Mouse (Mus musculus) forebrain, embryonic 16.5 days (tissue): ENCODE measurements around the gene Iyd. TPM values are rescaled to one million over a fixed set of nuclear protein-coding genes. Genes with fewer than 3 reads are reported as not detected.

Experiments used
- ATAC-seq: fragments of 200-750 bp; cut with Nextera tagmentation; 2 replicates; pipeline ENCODE4 v1.8.0; 2017; ENCODE audit warnings: mild to moderate bottlenecking, moderate library complexity
- H3K27ac ChIP-seq: fragments of 300-500 bp; sonication (generic); 2 replicates; pipeline ENCODE4 v1.5.1; 2014; ENCODE audit warnings: low read length, control low read depth
- H3K27me3 ChIP-seq: fragments of 300-500 bp; sonication (generic); replicated peaks from 2 replicates; pipeline ENCODE4 v1.6.1; 2014; ENCODE audit warnings: low read length; ENCODE audit not compliant: control insufficient read depth, insufficient read depth
- H3K36me3 ChIP-seq: fragments of 300-500 bp; sonication (generic); 2 replicates; pipeline ENCODE4 v1.6.1; 2014; ENCODE audit not compliant: control insufficient read depth, insufficient read depth
- H3K4me1 ChIP-seq: fragments of 300-500 bp; sonication (generic); replicated peaks from 2 replicates; pipeline ENCODE4 v1.6.1; 2014; ENCODE audit warnings: low read length; ENCODE audit not compliant: control insufficient read depth, insufficient read depth
- H3K4me2 ChIP-seq: fragments of 300-500 bp; sonication (generic); 2 replicates; pipeline ENCODE4 v1.6.1; 2014; ENCODE audit warnings: mild to moderate bottlenecking, low read length, control low read depth
- H3K4me3 ChIP-seq: fragments of 300-500 bp; sonication (generic); replicated peaks from 2 replicates; pipeline ENCODE4 v1.5.1; 2014; ENCODE audit warnings: mild to moderate bottlenecking, low read length, control low read depth
- H3K9ac ChIP-seq: fragments of 300-500 bp; sonication (generic); replicated peaks from 2 replicates; pipeline ENCODE4 v1.6.1; 2014; ENCODE audit warnings: low read depth, low read length, control low read depth
- H3K9me3 ChIP-seq: fragments of 300-500 bp; sonication (generic); 2 replicates; pipeline ENCODE4 v1.6.1; 2016; ENCODE audit warnings: low read length; ENCODE audit not compliant: control insufficient read depth
- WGBS: fragments of 180-500 bp; shearing (Covaris S2); extraction: QIAGEN DNeasy Blood & Tissue Kit; methylation state at CpG from one replicate; pipeline ENCODE4 v1.1.7; 2014; 5-methylcytosine and 5-hydroxymethylcytosine counted together
- polyA plus RNA-seq: library from polyadenylated mRNA; unstranded; fragments of >200 nt; fragmentation: Nextera tagmentation; extraction: Ambion mirVana; gene quantifications from 2 replicates; pipeline ENCODE4 v1.2.1, GENCODE M21; 2015

Gene Iyd
- polyA plus RNA-seq, 1 experiment from 2014 or later = 0.22 TPM

DNA sequence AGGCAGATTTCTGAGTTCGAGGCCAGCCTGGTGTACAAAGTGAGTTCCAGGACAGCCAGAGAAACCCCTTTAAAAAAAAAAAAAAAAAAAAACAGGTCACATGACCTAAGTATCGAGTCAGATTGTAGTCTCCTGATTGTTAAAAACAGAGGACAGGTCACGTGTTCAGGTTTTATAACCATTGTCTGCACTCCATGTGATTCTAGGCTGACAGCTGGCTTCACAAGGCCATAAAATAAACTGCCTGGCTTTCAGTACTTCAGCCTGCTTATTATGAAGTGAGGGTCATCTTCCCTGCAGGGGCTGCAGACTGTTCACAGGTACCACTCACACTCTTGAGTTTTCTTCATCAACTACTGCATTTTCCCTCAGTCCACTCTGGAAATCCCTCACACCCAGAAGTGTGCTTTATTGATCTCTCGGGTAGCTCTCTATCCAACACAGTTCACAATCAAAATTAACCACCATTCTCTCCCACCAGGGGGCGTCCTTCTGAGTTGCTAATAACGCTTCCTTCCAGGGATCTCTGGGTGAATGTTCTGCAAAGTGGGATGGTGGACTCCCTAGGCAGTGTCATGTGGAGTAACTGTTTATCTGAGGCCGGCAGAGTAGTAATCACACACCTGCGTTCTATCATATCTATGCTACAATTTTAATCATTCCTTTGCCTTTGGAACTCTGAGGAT lies 27.3 kb upstream of the Iyd start:
- Histone ChIP-seq H3K4me1 (peaks cover 16% of the 10 kb centered on the region), H3K27ac (no peak overlapping the region), H3K9me3 (no peaks in the 10 kb centered on the region), H3K4me3 (no peak overlapping the region), H3K4me2 (no peak overlapping the region), H3K36me3 (no peaks in the 10 kb centered on the region), H3K9ac (no peak overlapping the region), H3K27me3 (no peaks in the 10 kb centered on the region)
- ATAC-seq = no peak
- WGBS = 75% methylated on average over 8 of the region's 8 CpGs

DNA sequence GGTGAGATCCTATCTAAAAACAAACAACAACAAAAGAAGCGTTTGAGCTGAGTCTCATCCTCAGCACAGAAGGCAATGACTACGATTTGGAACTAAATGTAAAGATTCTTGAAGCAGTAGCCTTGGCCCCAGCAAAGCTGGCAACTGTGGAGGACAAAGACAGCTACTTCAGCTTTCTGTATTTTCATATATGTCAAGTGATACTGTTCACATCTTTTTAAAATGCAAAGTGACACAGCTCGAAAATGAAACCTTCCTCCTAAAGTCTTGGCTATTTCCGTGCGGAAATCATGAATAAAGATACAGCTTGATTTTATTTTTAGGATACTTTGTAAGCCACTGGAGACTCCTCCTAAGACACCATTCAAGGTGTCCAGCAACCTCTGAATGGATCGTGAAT lies 26.1 kb upstream of the Iyd start:
- Histone ChIP-seq H3K36me3 (no peaks in the 10 kb centered on the region), H3K9me3 (no peaks in the 10 kb centered on the region), H3K4me2 (no peak overlapping the region), H3K4me1 (peaks cover 10% of the 10 kb centered on the region), H3K4me3 (no peak overlapping the region), H3K9ac (no peak overlapping the region), H3K27ac (peak overlapping the region; percentile 41; the same call in 1 of the 2 replicates), H3K27me3 (no peaks in the 10 kb centered on the region)
- ATAC-seq = no peak
- WGBS = 60% methylated on average over 6 of the region's 6 CpGs

DNA sequence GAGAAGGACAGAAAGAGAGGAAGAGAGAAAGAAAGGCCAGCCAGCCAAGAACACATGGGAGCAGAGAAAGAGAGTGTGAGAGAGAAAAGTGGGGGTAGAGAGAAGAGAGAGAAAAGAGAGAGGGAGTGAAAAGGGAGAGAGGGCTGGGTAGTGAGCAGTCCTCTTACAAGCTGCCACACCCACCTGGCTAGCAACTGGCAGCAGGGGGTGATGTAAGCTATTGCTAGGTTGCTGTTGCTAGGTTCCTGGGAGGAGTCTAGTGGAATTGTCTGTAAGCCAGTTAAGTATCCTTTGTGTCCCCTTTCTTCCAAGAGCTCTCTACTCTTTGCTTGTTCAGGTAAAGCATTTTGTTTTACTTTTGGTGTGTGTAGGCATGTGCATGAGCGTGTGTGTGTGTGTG lies 25.4 kb upstream of the Iyd start:
- no peaks in the 10 kb centered on the region for H3K36me3 ChIP-seq
- 69% methylated on average over 1 of the region's 1 CpGs for WGBS
- H3K4me2 ChIP-seq = no peak overlapping the region
- no peak overlapping the region for H3K9ac ChIP-seq
- H3K27me3 ChIP-seq = no peaks in the 10 kb centered on the region
- peaks cover 8% of the 10 kb centered on the region for H3K4me1 ChIP-seq
- peak; percentile 47 for ATAC-seq
- no peaks in the 10 kb centered on the region for H3K9me3 ChIP-seq
- H3K4me3 ChIP-seq = no peak overlapping the region
- H3K27ac ChIP-seq = peak overlapping the region; percentile 47; the same call in 1 of the 2 replicates

DNA sequence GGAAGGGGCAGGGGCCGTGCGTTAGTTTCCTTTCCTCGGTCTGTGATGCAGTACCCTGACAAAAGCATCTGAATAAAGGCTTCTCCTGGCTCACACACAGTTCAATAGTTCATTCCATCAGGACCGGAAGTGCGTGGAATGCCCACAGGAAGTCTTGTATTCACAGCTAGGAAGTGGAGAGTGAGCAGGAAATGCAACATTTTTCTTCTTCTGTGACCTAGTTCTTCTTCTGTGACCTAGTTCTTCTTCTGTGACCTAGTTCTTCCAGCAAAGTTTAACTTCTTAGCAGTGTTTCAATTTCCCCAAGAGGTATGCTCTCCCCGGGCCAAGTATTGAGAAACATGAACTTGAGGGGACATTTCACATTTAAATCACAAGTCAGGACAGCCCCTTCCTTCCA lies 23.6 kb upstream of the Iyd start:
- peaks cover 2% of the 10 kb centered on the region; the same call in 1 of the 2 replicates for H3K4me1 ChIP-seq
- no peak overlapping the region for H3K27ac ChIP-seq
- 78% methylated on average over 6 of the region's 6 CpGs for WGBS
- no peak for ATAC-seq
- H3K4me3 ChIP-seq = no peak overlapping the region
- H3K27me3 ChIP-seq = no peaks in the 10 kb centered on the region
- no peak overlapping the region for H3K9ac ChIP-seq
- no peaks in the 10 kb centered on the region for H3K36me3 ChIP-seq
- no peak overlapping the region for H3K4me2 ChIP-seq
- H3K9me3 ChIP-seq = no peaks in the 10 kb centered on the region

DNA sequence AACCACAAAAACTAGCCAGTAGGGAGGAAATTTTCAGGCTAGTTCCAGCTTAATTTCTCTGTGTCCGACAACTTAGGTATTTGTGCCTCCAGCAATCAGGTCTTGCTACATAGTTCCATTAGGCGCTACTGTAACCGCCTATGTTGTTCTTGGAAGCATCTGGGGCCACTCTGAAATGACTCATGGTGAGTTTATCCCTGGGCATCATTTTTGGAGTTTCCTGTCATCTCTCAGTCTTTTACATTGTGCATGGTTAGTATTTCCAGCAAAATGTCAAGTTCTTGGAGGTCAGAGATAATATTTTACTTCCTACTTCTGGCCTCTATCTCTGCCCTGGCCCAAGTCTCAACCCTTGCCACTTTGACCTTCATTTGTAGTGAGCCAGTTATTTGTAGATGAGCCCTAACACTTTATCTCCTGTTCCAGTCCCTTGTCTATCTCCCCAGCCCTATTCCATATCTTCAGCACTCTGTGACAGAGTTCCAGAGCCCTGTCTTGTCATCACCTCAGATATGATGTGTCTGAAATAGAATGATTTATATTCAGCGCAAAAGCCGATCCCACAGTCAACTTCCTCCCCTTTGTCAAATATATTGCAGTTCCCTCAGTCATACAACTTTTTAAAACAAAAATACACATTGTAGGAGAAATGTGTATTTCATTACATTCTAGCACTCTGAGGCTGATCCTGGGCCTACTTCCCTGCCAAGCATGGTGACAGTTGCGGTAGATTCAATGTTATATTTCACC lies 16.8 kb upstream of the Iyd start:
- WGBS = 89% methylated on average over 6 of the region's 6 CpGs
- Histone ChIP-seq H3K4me2 (no peak overlapping the region), H3K36me3 (no peaks in the 10 kb centered on the region), H3K9me3 (no peaks in the 10 kb centered on the region), H3K27ac (no peak overlapping the region), H3K9ac (no peak overlapping the region), H3K4me3 (no peak overlapping the region), H3K27me3 (no peaks in the 10 kb centered on the region), H3K4me1 (no peaks in the 10 kb centered on the region)
- ATAC-seq = no peak

DNA sequence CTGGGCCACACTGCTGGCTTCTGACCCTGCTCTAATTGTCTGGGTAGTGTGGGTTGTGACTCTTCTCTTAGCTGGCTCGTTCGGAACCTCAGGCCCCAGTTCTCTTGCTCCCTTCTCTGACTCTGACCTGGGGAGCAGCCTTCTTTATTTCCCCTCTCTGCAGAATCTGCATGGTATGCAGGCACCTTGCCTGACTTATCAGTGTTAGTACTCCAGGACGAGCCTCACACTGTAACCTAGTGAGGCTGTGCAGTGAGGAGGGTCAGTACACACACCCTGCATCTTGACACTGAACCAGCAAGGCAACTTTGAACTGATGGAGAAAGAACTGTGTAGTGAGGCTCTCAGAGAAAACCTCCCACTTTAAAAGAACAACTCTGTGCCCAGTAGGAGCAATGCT lies 15.5 kb upstream of the Iyd start:
- no peaks in the 10 kb centered on the region for H3K4me1 ChIP-seq
- no peaks in the 10 kb centered on the region for H3K27me3 ChIP-seq
- no peaks in the 10 kb centered on the region for H3K9me3 ChIP-seq
- H3K27ac ChIP-seq = no peak overlapping the region
- H3K4me2 ChIP-seq = no peak overlapping the region
- ATAC-seq = no peak
- H3K9ac ChIP-seq = no peak overlapping the region
- H3K4me3 ChIP-seq = no peak overlapping the region
- 78% methylated on average over 3 of the region's 3 CpGs for WGBS
- no peaks in the 10 kb centered on the region for H3K36me3 ChIP-seq

DNA sequence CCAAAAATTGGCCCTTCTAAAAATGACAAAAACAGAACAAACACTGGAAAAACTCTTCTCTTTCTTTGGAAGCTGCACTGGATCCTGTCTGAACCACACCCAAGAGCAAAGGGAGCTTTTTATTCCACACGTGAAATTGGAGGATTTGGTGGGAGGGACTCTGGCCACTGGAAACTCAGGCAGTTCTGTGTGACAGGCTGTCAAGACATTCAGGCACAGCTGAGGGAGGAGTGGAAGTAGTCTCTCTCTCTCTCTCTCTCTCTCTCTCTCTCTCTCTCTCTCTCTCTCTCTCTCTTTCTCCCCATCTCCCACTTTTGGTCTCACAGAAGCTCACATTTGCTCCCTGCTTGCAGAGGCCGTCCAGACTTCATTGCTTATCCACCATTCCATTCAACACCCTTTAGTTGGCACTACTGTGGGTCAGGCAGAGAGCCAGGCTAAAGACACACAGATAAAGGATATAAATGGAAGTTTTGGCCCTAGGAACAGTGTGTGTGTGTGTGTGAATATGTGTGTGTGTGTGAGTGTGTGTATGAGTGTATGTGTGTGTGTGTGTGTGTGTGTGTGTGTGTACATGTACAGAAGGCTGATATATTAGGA lies 14.5 kb upstream of the Iyd start:
- no peak for ATAC-seq
- Histone ChIP-seq H3K4me1 (no peaks in the 10 kb centered on the region), H3K27me3 (no peaks in the 10 kb centered on the region), H3K4me3 (no peak overlapping the region), H3K9ac (no peak overlapping the region), H3K9me3 (no peaks in the 10 kb centered on the region), H3K36me3 (no peaks in the 10 kb centered on the region), H3K27ac (no peak overlapping the region), H3K4me2 (no peak overlapping the region)
- 5% methylated on average over 2 of the region's 2 CpGs for WGBS

DNA sequence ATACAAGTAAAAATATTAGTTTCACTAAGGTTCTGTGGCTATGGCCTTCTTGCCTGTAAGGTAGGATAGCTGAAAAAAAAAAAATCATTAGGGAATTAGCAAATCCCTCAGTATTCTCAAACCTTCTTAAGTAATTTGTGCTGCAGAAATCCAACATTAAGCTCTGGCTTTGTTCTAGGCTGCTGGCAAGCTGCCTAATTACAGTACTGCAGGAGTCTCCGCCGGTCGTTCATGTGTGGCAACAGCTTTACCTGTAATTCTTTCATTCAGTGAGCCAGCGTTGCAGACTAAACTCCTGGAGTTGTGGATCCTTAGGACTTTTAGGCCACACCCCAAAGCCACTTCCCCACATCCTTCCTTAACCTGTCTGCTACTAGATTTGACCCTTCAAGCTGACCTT lies 10.2 kb upstream of the Iyd start:
- Histone ChIP-seq H3K4me3 (no peak overlapping the region), H3K27ac (no peak overlapping the region), H3K4me2 (no peak overlapping the region), H3K9ac (no peak overlapping the region), H3K9me3 (no peaks in the 10 kb centered on the region), H3K36me3 (no peaks in the 10 kb centered on the region), H3K4me1 (peaks cover 8% of the 10 kb centered on the region; the same call in 1 of the 2 replicates), H3K27me3 (no peaks in the 10 kb centered on the region; the same call in 1 of the 2 replicates)
- no peak for ATAC-seq
- WGBS = 15% methylated on average over 4 of the region's 4 CpGs

DNA sequence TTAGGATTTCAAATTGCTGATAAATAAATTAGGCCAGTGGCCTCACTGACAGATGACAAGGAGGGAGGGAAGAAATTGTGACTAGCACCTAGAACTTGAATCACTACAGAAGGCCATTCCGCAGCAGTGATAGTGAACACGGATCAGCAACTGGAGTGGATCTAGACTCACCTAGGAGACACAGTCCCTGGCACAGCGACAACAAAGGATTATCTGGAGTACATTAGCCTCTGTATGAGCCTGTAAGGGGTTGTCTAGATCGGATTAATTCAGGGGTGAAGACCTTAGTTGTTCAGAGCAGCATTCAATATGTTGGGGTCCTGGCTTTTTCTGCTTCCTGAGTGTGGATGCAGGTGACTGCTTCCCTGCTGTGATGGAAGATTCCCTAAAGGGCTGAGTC lies 9.4 kb upstream of the Iyd start:
- ATAC-seq = no peak
- WGBS = 45% methylated on average over 4 of the region's 4 CpGs
- H3K4me1 ChIP-seq = peaks cover 8% of the 10 kb centered on the region; the same call in 1 of the 2 replicates
- no peaks in the 10 kb centered on the region for H3K36me3 ChIP-seq
- no peaks in the 10 kb centered on the region for H3K9me3 ChIP-seq
- no peak overlapping the region for H3K4me2 ChIP-seq
- no peak overlapping the region for H3K27ac ChIP-seq
- H3K4me3 ChIP-seq = no peak overlapping the region
- no peaks in the 10 kb centered on the region; the same call in 1 of the 2 replicates for H3K27me3 ChIP-seq
- H3K9ac ChIP-seq = no peak overlapping the region
